Mouse (Mus musculus): ENCODE data around the gene Lmo2. TPM values are rescaled to one million over a fixed set of nuclear protein-coding genes. Genes with fewer than 3 reads are reported as not detected.
"Not testable (repeated sequence)": the region's sequence is repeated elsewhere in the genome, so short reads cannot be mapped to it uniquely, and the experiment has no call there.

Gene Lmo2
- polyA plus RNA-seq, 2 experiments: 143 to 152 TPM

DNA sequence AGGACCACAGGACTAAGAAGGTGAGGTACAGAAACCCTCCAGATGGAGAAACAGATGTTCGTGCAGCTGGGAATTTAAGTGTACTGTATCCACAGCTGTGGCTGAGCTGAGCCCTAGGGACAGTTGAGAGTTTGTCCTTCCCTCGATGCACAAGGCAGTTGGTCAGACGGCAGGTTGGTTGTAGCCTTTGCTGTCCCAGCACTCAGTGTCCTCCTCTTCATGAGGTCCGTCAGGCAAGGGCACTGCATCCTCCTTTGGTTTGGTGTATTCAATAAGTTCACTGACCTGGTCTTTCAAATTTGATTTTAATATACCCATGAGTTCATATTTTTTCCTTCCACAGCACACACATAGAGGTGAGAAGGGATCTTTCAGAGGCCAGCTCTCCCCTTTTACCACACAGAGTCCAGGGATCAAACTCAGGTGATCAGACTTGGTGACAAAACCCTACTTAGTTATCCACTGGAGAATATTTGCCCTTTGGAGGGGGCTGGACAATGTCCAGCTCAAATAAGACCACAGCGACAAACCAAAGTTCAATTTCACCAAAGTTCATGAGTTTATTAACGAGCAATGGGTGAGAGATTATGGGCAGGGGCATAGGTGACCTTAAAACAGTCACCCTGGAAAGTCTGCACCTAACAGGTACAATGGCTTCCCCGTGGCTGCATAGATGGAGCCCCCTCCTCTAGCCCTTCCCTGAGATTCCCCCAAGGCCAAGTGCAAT, 50.2 kb downstream of the Lmo2 start:
- no peak for ATAC-seq (ENCODE audit: insufficient read depth)
- 63% methylated on average over 7 of the region's 7 CpGs for WGBS (ENCODE audit: insufficient replicate concordance)
- no peak for DNase-seq (ENCODE audit: low read depth in 3 of 3, low spot score in 3 of 3)
- Histone ChIP-seq H3K27me3 (ENCODE audit: control insufficient read depth, insufficient read depth, low read length) (no peaks in the 10 kb centered on the region; the same call in 1 of the 2 replicates), H3K4me3 (ENCODE audit: insufficient read depth in 1 of 2, low read depth in 2 of 2, low read length in 2 of 2) (no peak overlapping the region), H3K36me3 (replicated peaks; ENCODE audit: control insufficient read depth, insufficient read depth, low read depth) (no peaks in the 10 kb centered on the region), H3K4me2 (ENCODE audit: low read depth) (no peak overlapping the region), H3K9me3 (ENCODE audit: control insufficient read depth, low read length) (no peaks in the 10 kb centered on the region), H3K9ac (replicated peaks) (no peak overlapping the region), H3K27ac (no peak overlapping the region), H3K4me1 (replicated peaks; ENCODE audit: control insufficient read depth in 2 of 2, insufficient read depth in 2 of 2, low read length in 1 of 2) (no peaks in the 10 kb centered on the region)
- TF ChIP-seq EP300 (IDR thresholded peaks at IDR 0.05; ENCODE audit: low read depth) (no peak), CTCF (IDR thresholded peaks at IDR 0.05; ENCODE audit: low read depth) (no peak)

DNA sequence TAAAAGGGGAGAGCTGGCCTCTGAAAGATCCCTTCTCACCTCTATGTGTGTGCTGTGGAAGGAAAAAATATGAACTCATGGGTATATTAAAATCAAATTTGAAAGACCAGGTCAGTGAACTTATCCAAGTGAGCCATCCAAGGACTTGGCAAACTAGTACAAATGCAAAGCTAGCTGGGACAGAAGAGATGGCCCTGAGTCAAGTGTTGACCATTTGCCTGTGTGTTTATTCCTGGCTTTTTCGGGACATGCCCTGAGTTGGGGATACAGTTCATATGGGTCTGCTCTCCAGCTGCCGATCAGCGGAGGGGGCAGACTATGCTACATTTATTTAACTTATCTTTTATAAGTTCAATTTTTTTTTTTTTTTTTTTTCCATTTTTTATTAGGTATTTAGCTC, 51.1 kb downstream of the Lmo2 start:
- WGBS (ENCODE audit: insufficient replicate concordance): 72% methylated on average over 3 of the region's 3 CpGs
- not testable (repeated sequence) for H3K9me3 ChIP-seq (ENCODE audit: control insufficient read depth, low read length); H3K4me1 ChIP-seq (replicated peaks; ENCODE audit: control insufficient read depth in 2 of 2, insufficient read depth in 2 of 2, low read length in 1 of 2); DNase-seq (ENCODE audit: low read depth in 3 of 3, low spot score in 3 of 3); H3K4me3 ChIP-seq (ENCODE audit: insufficient read depth in 1 of 2, low read depth in 2 of 2, low read length in 2 of 2); H3K27me3 ChIP-seq (ENCODE audit: control insufficient read depth, insufficient read depth, low read length); H3K27ac ChIP-seq; H3K36me3 ChIP-seq (replicated peaks; ENCODE audit: control insufficient read depth, insufficient read depth, low read depth); ATAC-seq (ENCODE audit: insufficient read depth); H3K9ac ChIP-seq (replicated peaks); H3K4me2 ChIP-seq (ENCODE audit: low read depth)

DNA sequence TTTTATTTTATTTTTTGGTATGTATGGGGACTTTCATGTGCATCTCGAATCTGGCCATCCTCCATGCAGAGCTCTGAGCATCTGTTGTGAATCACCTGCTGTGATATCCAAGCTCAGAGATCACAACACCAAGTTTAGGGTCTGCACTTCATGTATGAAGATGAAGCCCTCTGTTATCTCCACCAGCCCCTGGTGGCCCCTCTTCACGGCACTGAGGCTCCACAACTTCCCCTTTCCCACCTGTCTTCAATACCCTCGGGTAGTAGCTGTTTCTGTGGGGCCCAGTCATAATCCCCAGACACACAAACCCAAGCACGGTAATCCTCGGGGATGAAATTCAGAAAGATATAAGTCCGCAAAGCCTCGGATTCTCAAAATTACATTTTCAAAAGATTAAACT, 65.3 kb downstream of the Lmo2 start:
- WGBS (ENCODE audit: insufficient replicate concordance): 54% methylated on average over 7 of the region's 7 CpGs
- DNase-seq (ENCODE audit: low read depth in 3 of 3, low spot score in 3 of 3) (no peak), ATAC-seq (ENCODE audit: insufficient read depth) (no peak)
- Histone ChIP-seq H3K4me1 (replicated peaks; ENCODE audit: control insufficient read depth in 2 of 2, insufficient read depth in 2 of 2, low read length in 1 of 2) (peaks cover 2 to 3% of the 10 kb centered on the region in 2 experiments), H3K4me2 (ENCODE audit: low read depth) (no peak overlapping the region), H3K36me3 (replicated peaks; ENCODE audit: control insufficient read depth, insufficient read depth, low read depth) (no peaks in the 10 kb centered on the region), H3K27ac (no peak overlapping the region), H3K9me3 (ENCODE audit: control insufficient read depth, low read length) (no peaks in the 10 kb centered on the region), H3K9ac (replicated peaks) (no peak overlapping the region), H3K4me3 (ENCODE audit: insufficient read depth in 1 of 2, low read depth in 2 of 2, low read length in 2 of 2) (no peak overlapping the region), H3K27me3 (ENCODE audit: control insufficient read depth, insufficient read depth, low read length) (no peaks in the 10 kb centered on the region)
- TF ChIP-seq EP300 (IDR thresholded peaks at IDR 0.05; ENCODE audit: low read depth): no peak
- TF ChIP-seq CTCF (IDR thresholded peaks at IDR 0.05; ENCODE audit: low read depth): no peak

DNA sequence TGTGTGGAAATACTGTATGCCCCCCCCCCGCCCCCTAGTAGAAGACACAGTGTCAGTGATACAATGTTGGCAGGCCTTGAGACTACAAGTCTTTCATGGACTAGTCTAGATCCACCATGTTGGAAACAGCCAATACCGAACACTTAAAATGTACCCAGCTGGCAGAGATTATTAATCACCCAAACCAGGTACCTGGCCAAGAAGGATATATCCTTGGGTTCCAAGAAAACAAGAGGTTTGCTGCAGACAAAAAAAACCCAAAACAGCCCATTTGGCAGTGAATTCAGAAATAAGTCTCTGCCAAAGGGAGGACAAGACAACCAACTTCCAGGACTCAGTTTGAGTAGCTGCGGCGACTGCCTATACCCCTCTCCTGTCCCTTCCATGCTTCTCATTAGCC, 66.9 kb downstream of the Lmo2 start:
- no peak overlapping the region for H3K9ac ChIP-seq (replicated peaks)
- no peak overlapping the region for H3K4me3 ChIP-seq (ENCODE audit: insufficient read depth in 1 of 2, low read depth in 2 of 2, low read length in 2 of 2)
- no peaks in the 10 kb centered on the region for H3K27me3 ChIP-seq (ENCODE audit: control insufficient read depth, insufficient read depth, low read length)
- H3K9me3 ChIP-seq (ENCODE audit: control insufficient read depth, low read length): no peaks in the 10 kb centered on the region
- ATAC-seq (ENCODE audit: insufficient read depth): no peak
- DNase-seq (ENCODE audit: low read depth in 3 of 3, low spot score in 3 of 3): no peak
- H3K4me1 ChIP-seq (replicated peaks; ENCODE audit: control insufficient read depth in 2 of 2, insufficient read depth in 2 of 2, low read length in 1 of 2): peaks cover 6 to 12% of the 10 kb centered on the region in 2 experiments
- H3K36me3 ChIP-seq (replicated peaks; ENCODE audit: control insufficient read depth, insufficient read depth, low read depth): no peaks in the 10 kb centered on the region
- H3K4me2 ChIP-seq (ENCODE audit: low read depth): no peak overlapping the region
- TF ChIP-seq CTCF (IDR thresholded peaks at IDR 0.05; ENCODE audit: low read depth) (no peak), EP300 (IDR thresholded peaks at IDR 0.05; ENCODE audit: low read depth) (no peak)
- WGBS (ENCODE audit: insufficient replicate concordance): 77% methylated on average over 4 of the region's 4 CpGs
- H3K27ac ChIP-seq: no peak overlapping the region

DNA sequence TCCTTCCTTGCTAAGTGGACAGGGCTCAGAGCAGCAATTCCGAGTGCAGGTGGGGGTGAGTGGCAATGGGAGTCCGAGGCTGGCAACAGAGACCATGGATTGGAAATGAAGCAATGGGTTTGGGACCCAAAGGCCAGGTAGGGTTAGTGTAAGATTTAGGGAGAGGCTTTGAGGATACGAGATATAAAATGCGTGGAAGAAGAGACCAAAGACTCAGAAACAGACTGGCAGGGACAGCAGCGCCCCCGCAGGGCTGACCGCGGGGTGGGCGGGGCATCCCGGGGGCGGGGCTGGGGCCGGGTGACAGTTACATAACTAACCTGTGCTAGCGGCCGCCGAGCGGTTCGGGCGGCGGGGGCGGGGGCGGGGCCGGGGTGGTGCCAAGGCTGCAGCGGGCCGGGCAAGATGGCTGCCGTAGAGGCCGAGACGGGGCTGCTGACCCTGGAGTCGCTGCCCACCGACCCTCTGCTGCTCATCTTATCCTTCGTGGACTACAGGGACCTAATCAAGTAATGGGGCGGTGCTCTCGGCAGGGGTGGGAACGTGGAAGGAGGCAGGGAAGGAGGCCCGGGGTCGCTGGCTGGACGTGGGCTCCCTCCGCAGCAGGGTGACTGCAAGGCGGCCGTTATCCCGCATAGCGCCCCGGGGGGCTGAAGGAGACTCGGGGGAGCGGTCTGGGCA, 69.8 kb downstream of the Lmo2 start, which contains the start of gene Fbxo3:
Gene Fbxo3, plus strand, starts transcription at position 264 of the 681 bp plus-strand sequence.
- peak; percentile 92 for ATAC-seq (ENCODE audit: insufficient read depth)
- WGBS (ENCODE audit: insufficient replicate concordance): 2% methylated on average over 44 of the region's 44 CpGs
- TF ChIP-seq EP300 (IDR thresholded peaks at IDR 0.05; ENCODE audit: low read depth) (no peak), CTCF (IDR thresholded peaks at IDR 0.05; ENCODE audit: low read depth) (peak; percentile 62)
- Histone ChIP-seq H3K4me2 (ENCODE audit: low read depth) (peak within 1 kb of the TSS; percentile 77), H3K36me3 (replicated peaks; ENCODE audit: control insufficient read depth, insufficient read depth, low read depth) (peaks cover 10% of the 10 kb centered on the region), H3K9ac (replicated peaks) (peak within 1 kb of the TSS; percentile 94), H3K9me3 (ENCODE audit: control insufficient read depth, low read length) (no peaks in the 10 kb centered on the region), H3K4me1 (replicated peaks; ENCODE audit: control insufficient read depth in 2 of 2, insufficient read depth in 2 of 2, low read length in 1 of 2) (peaks cover 14 to 17% of the 10 kb centered on the region in 2 experiments), H3K27ac (peak within 1 kb of the TSS; percentile 80), H3K27me3 (ENCODE audit: control insufficient read depth, insufficient read depth, low read length) (no peaks in the 10 kb centered on the region), H3K4me3 (ENCODE audit: insufficient read depth in 1 of 2, low read depth in 2 of 2, low read length in 2 of 2) (peak within 1 kb of the TSS; percentile 82 to 91)
- peak; percentile 72 to 79 (median 77) for DNase-seq (ENCODE audit: low read depth in 3 of 3, low spot score in 3 of 3)

Data from liver, embryonic 14.5 days (tissue).